Mouse (Mus musculus) embryonic facial prominence, embryonic 11.5 days (tissue): ENCODE data around the gene Hvcn1. TPM values are rescaled to one million over a fixed set of nuclear protein-coding genes. Genes with fewer than 3 reads are reported as not detected.

ENCODE experiments used
- ATAC-seq: fragments of 200-750 bp; cut with Nextera tagmentation; replicated peaks from 2 replicates; pipeline ENCODE4 v1.8.0; 2017; ENCODE audit warnings: low read depth; ENCODE audit not compliant: insufficient number of reproducible peaks, low FRiP score, low TSS enrichment
- DNase-seq: peaks from one replicate; pipeline ENCODE4 v3.0.0-alpha.2; 2015; ENCODE audit warnings: low spot score
- H3K27ac ChIP-seq: fragments of 300-500 bp; sonication (generic); replicated peaks from 2 replicates; pipeline ENCODE4 v1.5.1; 2014; ENCODE audit warnings: mild to moderate bottlenecking, low read depth, low read length, control low read depth
- H3K27me3 ChIP-seq: fragments of 300-500 bp; sonication (generic); 2 replicates; pipeline ENCODE4 v1.6.1; 2014; ENCODE audit warnings: mild to moderate bottlenecking, low read length, moderate library complexity, mixed read lengths; ENCODE audit not compliant: control insufficient read depth, insufficient read depth
- H3K36me3 ChIP-seq: fragments of 300-500 bp; sonication (generic); replicated peaks from 2 replicates; pipeline ENCODE4 v1.6.1; 2014; ENCODE audit warnings: low read depth, mild to moderate bottlenecking, low read length, moderate library complexity, mixed read lengths; ENCODE audit not compliant: control insufficient read depth, insufficient read depth
- H3K4me1 ChIP-seq: fragments of 300-500 bp; sonication (generic); 2 replicates; pipeline ENCODE4 v1.6.1; 2014; ENCODE audit warnings: low read length, mixed read lengths; ENCODE audit not compliant: control insufficient read depth, insufficient read depth
- H3K4me2 ChIP-seq: fragments of 300-500 bp; sonication (generic); 2 replicates; pipeline ENCODE4 v1.6.1; 2014; ENCODE audit warnings: low read depth, mild to moderate bottlenecking, control low read depth, low read length, moderate library complexity
- H3K4me3 ChIP-seq: fragments of 300-500 bp; sonication (generic); 2 replicates; pipeline ENCODE4 v1.5.1; 2014; ENCODE audit warnings: low read depth, low read length, control low read depth
- H3K9ac ChIP-seq: fragments of 300-500 bp; sonication (generic); replicated peaks from 2 replicates; pipeline ENCODE4 v1.6.1; 2014; ENCODE audit warnings: mild to moderate bottlenecking, control low read depth, low read length
- H3K9me3 ChIP-seq: fragments of 300-500 bp; sonication (generic); replicated peaks from 2 replicates; pipeline ENCODE4 v1.6.1; 2016; ENCODE audit warnings: mild to moderate bottlenecking, low read length, inconsistent platforms, mixed read lengths; ENCODE audit not compliant: control insufficient read depth
- WGBS: fragments of 180-500 bp; shearing (Covaris S2); extraction: QIAGEN DNeasy Blood & Tissue Kit; methylation state at CpG from one replicate; pipeline ENCODE4 v1.1.7; 2014; 5-methylcytosine and 5-hydroxymethylcytosine counted together
- polyA plus RNA-seq: library from polyadenylated mRNA; unstranded; fragments of >200 nt; fragmentation: Nextera tagmentation; extraction: Ambion mirVana; gene quantifications from 2 replicates; pipeline ENCODE4 v1.2.1, GENCODE M21; 2014

The Hvcn1 gene
- polyA plus RNA-seq, 1 experiment from 2014 or later, result 10.8 TPM

DNA sequence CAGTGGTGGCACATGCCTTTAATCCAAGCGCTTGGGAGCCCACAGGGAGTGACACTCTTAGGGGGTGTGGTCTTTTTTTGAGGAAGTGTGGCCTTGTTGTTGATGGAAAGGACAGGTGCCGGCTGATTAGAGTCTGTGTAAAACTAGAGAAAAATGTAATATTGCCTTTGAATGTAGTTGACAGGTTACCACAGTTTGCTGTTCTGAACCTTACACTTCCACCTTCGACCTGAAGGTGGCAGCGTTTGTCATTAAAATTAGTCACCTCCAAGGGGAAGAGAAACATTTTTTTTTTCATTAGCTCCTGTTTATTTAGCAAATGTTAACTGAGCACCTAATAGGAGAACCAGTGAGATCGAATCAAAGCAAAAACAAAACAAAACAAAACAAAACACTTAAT lies 61.3 kb downstream of the Hvcn1 start:
- H3K27ac ChIP-seq, result no peak overlapping the region
- H3K9me3 ChIP-seq, result no peaks in the 10 kb centered on the region
- H3K4me1 ChIP-seq, result no peaks in the 10 kb centered on the region
- peak; percentile 70 for DNase-seq
- no peaks in the 10 kb centered on the region for H3K27me3 ChIP-seq
- ATAC-seq, result no peak
- no peak overlapping the region for H3K9ac ChIP-seq
- no peak overlapping the region for H3K4me2 ChIP-seq
- H3K36me3 ChIP-seq, result no peaks in the 10 kb centered on the region
- H3K4me3 ChIP-seq, result no peak overlapping the region
- 28% methylated on average over 5 of the region's 5 CpGs for WGBS

DNA sequence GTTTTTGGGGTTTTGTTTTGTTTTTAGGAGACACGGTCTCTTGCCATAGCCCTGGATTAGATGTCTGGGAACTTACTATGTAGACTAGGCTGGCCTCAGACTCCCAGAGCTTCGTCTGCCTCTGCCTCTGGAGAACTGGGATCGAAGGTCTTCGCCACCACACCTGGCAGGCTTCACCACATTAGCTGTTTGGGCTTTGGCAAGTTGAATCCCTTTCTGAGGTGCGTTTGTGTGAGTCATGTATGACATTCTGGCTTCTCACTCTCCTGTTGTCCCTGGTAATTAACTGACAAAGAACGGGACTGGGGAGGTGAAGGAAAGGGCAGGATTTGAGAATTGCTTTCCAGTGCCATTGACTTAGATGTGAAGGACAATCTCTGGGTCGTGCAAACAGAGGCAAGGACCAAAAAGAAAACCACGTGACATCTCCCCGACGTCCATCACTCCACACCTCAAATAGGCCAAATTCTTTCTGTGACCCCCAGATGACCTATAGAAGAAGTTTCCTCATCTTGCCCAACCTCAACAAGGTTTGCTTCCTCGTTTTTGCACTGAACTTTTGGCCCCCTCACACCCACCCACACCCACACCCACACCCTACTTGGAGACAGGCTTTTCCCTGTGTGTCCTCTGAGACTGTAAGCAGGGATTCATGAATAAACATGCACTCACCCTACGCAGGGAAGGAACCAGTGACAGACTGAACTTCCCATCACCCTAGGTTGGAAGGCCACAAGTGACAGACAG lies 62.4 kb downstream of the Hvcn1 start:
- H3K27me3 ChIP-seq, result no peaks in the 10 kb centered on the region
- H3K9me3 ChIP-seq, result no peaks in the 10 kb centered on the region
- no peak overlapping the region for H3K27ac ChIP-seq
- no peak overlapping the region for H3K4me2 ChIP-seq
- ATAC-seq (no peak), DNase-seq (no peak)
- H3K4me1 ChIP-seq, result no peaks in the 10 kb centered on the region
- no peak overlapping the region for H3K4me3 ChIP-seq
- no peak overlapping the region for H3K9ac ChIP-seq
- H3K36me3 ChIP-seq, result no peaks in the 10 kb centered on the region
- WGBS, result 69% methylated on average over 12 of the region's 12 CpGs

DNA sequence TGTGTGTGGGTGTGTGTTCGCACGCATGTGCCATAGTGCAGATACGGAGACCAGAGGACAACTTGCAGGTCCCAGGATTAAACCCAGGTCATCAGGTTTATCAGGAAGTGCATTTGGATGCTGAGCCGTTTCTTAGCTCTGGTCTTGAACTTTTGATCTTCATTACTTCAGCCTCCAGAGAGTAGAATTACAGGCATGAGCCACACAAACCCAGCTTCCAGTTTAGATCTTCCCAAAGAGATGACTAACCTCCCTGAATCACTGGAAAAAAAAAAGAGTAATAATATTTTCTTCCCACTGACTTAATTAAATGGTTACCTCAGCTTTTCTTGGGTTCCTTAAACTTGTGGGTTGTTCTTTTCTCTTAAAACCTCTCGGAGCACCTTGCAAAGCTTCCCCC lies 66.2 kb downstream of the Hvcn1 start:
- Histone ChIP-seq H3K4me3 (no peak overlapping the region), H3K4me1 (no peaks in the 10 kb centered on the region), H3K4me2 (no peak overlapping the region), H3K9me3 (no peaks in the 10 kb centered on the region), H3K9ac (no peak overlapping the region), H3K27ac (no peak overlapping the region), H3K36me3 (no peaks in the 10 kb centered on the region), H3K27me3 (no peaks in the 10 kb centered on the region)
- 80% methylated on average over 5 of the region's 5 CpGs for WGBS
- no peak for DNase-seq
- no peak for ATAC-seq

DNA sequence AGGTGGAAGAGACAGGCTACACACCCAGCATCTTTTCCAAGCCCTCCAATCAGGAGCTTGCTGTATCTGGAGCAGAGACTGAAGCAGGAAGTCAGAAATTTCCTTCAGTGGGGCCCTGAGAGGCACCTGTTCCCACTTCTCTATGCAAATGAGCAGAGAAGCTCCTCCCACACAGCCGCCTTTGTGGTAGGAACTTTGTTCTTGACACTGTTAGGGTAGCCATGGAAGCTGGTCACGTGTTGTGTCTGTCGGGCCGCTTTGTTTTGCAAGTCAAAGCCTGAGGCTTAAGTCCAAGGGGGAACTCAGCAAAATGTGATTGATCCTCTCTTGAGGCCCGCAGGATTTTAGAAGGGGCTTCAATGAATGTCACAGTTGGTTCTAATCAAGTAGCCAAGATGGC lies 68.2 kb downstream of the Hvcn1 start:
- Histone ChIP-seq H3K9me3 (no peaks in the 10 kb centered on the region), H3K4me1 (no peaks in the 10 kb centered on the region), H3K27ac (no peak overlapping the region), H3K4me2 (no peak overlapping the region), H3K27me3 (no peaks in the 10 kb centered on the region), H3K9ac (no peak overlapping the region), H3K36me3 (no peaks in the 10 kb centered on the region), H3K4me3 (no peak overlapping the region)
- 15% methylated on average over 5 of the region's 5 CpGs for WGBS
- peak; percentile 51 for DNase-seq
- ATAC-seq, result no peak

DNA sequence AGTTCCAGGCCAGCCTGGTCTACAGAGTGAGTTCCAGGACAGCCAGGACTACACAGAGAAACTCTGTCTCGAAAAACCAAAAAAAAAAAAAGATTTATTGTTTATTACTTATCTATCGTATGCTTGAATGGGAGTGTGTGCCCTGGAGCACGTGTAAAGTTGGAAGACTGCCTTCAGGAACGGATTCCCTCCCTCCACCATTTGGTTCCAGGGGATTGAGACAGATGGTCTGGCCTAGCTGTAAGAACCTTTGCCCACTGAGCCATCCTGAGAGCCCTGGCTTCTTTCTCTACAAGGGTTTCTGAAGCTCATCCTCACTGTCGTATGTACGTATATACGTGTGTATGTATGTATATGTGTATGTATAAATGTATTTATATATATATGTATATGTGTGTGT lies 72.3 kb downstream of the Hvcn1 start:
- Histone ChIP-seq H3K36me3 (no peaks in the 10 kb centered on the region), H3K27ac (no peak overlapping the region), H3K4me2 (no peak overlapping the region), H3K4me1 (no peaks in the 10 kb centered on the region), H3K27me3 (no peaks in the 10 kb centered on the region), H3K9me3 (no peaks in the 10 kb centered on the region), H3K4me3 (no peak overlapping the region), H3K9ac (no peak overlapping the region)
- ATAC-seq (no peak), DNase-seq (no peak)
- 88% methylated on average over 7 of the region's 7 CpGs for WGBS

DNA sequence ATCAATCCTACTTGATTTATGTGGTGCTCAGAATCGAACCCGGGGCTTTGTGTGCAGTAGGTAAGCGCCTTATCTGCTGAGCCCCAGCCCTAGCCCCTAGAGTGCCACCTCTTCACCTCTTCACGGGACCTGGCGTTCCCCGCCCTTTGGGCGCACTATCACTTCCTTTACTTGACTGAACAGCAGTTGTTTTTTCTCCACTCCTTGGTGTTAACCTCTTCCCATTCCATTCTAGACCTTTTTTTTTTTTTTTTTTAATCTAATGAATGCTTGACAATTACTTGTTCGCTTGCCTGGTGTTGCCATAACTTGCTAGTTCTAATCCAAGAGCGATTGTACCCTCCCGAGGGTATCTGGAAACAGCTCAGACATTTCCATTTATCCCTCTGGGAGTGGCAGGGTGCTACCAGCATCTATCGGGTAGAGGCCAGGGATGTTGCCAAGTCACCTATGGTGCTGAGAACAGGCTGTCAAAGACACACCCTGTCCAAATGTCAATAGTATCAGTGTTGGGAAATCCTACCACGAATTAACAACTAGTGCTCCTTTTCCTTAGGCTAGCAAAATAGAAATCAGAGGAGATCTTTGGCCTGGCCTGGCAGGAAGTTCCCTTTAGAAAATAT lies 73.3 kb downstream of the Hvcn1 start:
- H3K4me1 ChIP-seq, result no peaks in the 10 kb centered on the region
- WGBS, result 85% methylated on average over 12 of the region's 12 CpGs
- H3K36me3 ChIP-seq, result no peaks in the 10 kb centered on the region
- H3K9me3 ChIP-seq, result no peaks in the 10 kb centered on the region
- no peak overlapping the region for H3K9ac ChIP-seq
- no peak for DNase-seq
- H3K27ac ChIP-seq, result no peak overlapping the region
- no peak overlapping the region for H3K4me2 ChIP-seq
- H3K27me3 ChIP-seq, result no peaks in the 10 kb centered on the region
- H3K4me3 ChIP-seq, result no peak overlapping the region
- no peak for ATAC-seq

DNA sequence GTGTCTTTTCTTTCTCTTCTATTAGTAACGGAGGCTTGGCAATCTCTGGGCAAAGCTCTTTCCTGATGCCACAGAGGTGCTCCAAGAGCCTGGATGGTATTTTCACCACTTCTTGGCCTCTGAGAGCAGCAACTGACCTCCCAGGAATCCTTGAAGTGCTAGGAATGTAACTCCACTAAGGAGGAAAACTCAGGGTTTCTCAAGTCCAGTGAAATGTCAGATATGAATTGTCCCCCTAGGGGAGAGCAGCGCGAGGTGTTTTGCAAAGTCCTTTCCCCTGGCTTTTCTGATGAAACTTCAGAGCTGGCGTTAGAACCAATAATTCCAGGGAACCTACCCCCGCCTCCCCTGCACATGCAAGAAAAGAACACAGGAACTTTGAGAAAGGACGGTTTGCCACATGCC lies 73.8 kb downstream of the Hvcn1 start:
- ATAC-seq, result no peak

DNA sequence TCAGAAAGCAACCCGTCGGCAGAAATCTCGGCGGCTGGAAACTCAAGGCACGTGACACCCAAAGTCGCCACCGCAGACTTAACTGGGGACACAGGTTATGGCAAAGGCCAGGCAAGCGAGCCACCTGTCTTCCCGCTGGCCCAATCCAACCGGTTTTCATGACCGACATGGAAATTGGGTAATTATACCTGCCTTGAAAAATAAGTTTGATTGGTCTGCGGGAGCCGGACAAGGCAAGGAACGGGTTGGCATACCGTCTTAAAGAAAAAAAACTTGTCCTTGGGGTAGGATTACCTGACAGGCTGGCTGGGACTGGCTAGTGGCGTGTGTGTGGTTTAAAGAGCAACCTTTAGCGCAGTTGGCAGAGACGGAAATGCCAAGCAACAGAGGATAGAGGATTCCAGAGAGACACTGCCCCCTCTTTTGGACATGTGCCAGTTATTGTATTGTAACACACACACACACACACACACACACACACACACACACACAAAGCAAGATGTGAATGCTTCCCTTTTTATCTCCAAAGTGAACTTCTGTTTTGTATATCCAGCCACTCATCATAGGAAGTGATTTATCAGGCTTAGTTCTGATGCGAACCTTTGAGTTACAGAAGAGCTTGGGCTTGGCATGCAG lies 74.3 kb downstream of the Hvcn1 start:
- WGBS, result 25% methylated on average over 19 of the region's 19 CpGs
- H3K4me3 ChIP-seq, result no peak overlapping the region
- ATAC-seq (no peak), DNase-seq (peak; percentile 41)
- H3K4me2 ChIP-seq, result no peak overlapping the region
- H3K27ac ChIP-seq, result no peak overlapping the region
- no peaks in the 10 kb centered on the region for H3K27me3 ChIP-seq
- no peaks in the 10 kb centered on the region for H3K4me1 ChIP-seq
- H3K9ac ChIP-seq, result no peak overlapping the region
- H3K9me3 ChIP-seq, result no peaks in the 10 kb centered on the region
- H3K36me3 ChIP-seq, result no peaks in the 10 kb centered on the region

More for the DNA sequence above, 73.8 kb downstream of the Hvcn1 start:
- 41% methylated on average over 6 of the region's 6 CpGs for WGBS
- DNase-seq, result peak; percentile 23
- H3K9ac ChIP-seq, result no peak overlapping the region
- no peaks in the 10 kb centered on the region for H3K27me3 ChIP-seq
- H3K4me3 ChIP-seq, result no peak overlapping the region
- no peaks in the 10 kb centered on the region for H3K9me3 ChIP-seq
- H3K4me2 ChIP-seq, result no peak overlapping the region
- no peaks in the 10 kb centered on the region for H3K4me1 ChIP-seq
- no peaks in the 10 kb centered on the region for H3K36me3 ChIP-seq
- no peak overlapping the region for H3K27ac ChIP-seq
